Mouse (Mus musculus): Measurements from ENCODE around the gene Dnaja3. TPM values are rescaled to one million over a fixed set of nuclear protein-coding genes. Genes with fewer than 3 reads are reported as not detected.

Dnaja3 gene
- polyA plus RNA-seq, 1 experiment from 2014 or later = 71.6 TPM

GRCm38 (mm10) chr16:4629950-4630349 is 9.8 kb upstream of the Dnaja3 start:
- peak; percentile 93 for DNase-seq (ENCODE audit: low spot score)
- H3K27me3 ChIP-seq (replicated peaks; ENCODE audit: control insufficient read depth, insufficient read depth, low read length) = no peaks in the 10 kb centered on the region
- H3K36me3 ChIP-seq (ENCODE audit: control insufficient read depth, insufficient read depth, low read length) = peaks cover 26% of the 10 kb centered on the region
- no peaks in the 10 kb centered on the region for H3K4me1 ChIP-seq (replicated peaks; ENCODE audit: control insufficient read depth, insufficient read depth, low read length)
- 23% methylated on average over 6 of the region's 6 CpGs for WGBS
- H3K9me3 ChIP-seq (ENCODE audit: control insufficient read depth, low read length) = no peaks in the 10 kb centered on the region
- no peak overlapping the region for H3K27ac ChIP-seq (ENCODE audit: low read depth)
- H3K4me3 ChIP-seq (ENCODE audit: low read depth, low read length) = no peak overlapping the region
- peak; percentile 48; the same call in 1 of the 2 replicates for ATAC-seq (replicated peaks; ENCODE audit: low FRiP score, low TSS enrichment, low read depth)
- H3K9ac ChIP-seq (ENCODE audit: low read length) = no peak overlapping the region
- H3K4me2 ChIP-seq (ENCODE audit: low read length) = no peak overlapping the region

- Histone ChIP-seq H3K9ac (ENCODE audit: low read length) (no peak overlapping the region), H3K27me3 (replicated peaks; ENCODE audit: control insufficient read depth, insufficient read depth, low read length) (no peaks in the 10 kb centered on the region), H3K4me2 (ENCODE audit: low read length) (no peak overlapping the region), H3K36me3 (ENCODE audit: control insufficient read depth, insufficient read depth, low read length) (peaks cover 22% of the 10 kb centered on the region), H3K4me3 (ENCODE audit: low read depth, low read length) (no peak overlapping the region), H3K27ac (ENCODE audit: low read depth) (no peak overlapping the region), H3K9me3 (ENCODE audit: control insufficient read depth, low read length) (no peaks in the 10 kb centered on the region), H3K4me1 (replicated peaks; ENCODE audit: control insufficient read depth, insufficient read depth, low read length) (no peaks in the 10 kb centered on the region)
- DNase-seq (ENCODE audit: low spot score) = peak; percentile 75
- 44% methylated on average over 7 of the region's 7 CpGs for WGBS
- peak; percentile 37; the same call in 1 of the 2 replicates for ATAC-seq (replicated peaks; ENCODE audit: low FRiP score, low TSS enrichment, low read depth)
Observed at GRCm38 (mm10) chr16:4632050-4632449, 7.7 kb upstream of the Dnaja3 start.

GRCm38 (mm10) chr16:4633661-4634060 is 6.1 kb upstream of the Dnaja3 start:
- Histone ChIP-seq H3K9ac (ENCODE audit: low read length) (no peak overlapping the region), H3K9me3 (ENCODE audit: control insufficient read depth, low read length) (no peaks in the 10 kb centered on the region), H3K4me1 (replicated peaks; ENCODE audit: control insufficient read depth, insufficient read depth, low read length) (no peaks in the 10 kb centered on the region), H3K27me3 (replicated peaks; ENCODE audit: control insufficient read depth, insufficient read depth, low read length) (no peaks in the 10 kb centered on the region), H3K27ac (ENCODE audit: low read depth) (no peak overlapping the region), H3K36me3 (ENCODE audit: control insufficient read depth, insufficient read depth, low read length) (peaks cover 9% of the 10 kb centered on the region; the same call in 1 of the 2 replicates), H3K4me3 (ENCODE audit: low read depth, low read length) (no peak overlapping the region), H3K4me2 (ENCODE audit: low read length) (no peak overlapping the region)
- no peak for ATAC-seq (replicated peaks; ENCODE audit: low FRiP score, low TSS enrichment, low read depth)
- DNase-seq (ENCODE audit: low spot score) = no peak
- 95% methylated on average over 3 of the region's 3 CpGs for WGBS

- DNase-seq (ENCODE audit: low spot score) (no peak), ATAC-seq (replicated peaks; ENCODE audit: low FRiP score, low TSS enrichment, low read depth) (no peak)
- H3K27me3 ChIP-seq (replicated peaks; ENCODE audit: control insufficient read depth, insufficient read depth, low read length) = no peaks in the 10 kb centered on the region
- H3K27ac ChIP-seq (ENCODE audit: low read depth) = no peak overlapping the region
- 81% methylated on average over 9 of the region's 9 CpGs for WGBS
- H3K4me1 ChIP-seq (replicated peaks; ENCODE audit: control insufficient read depth, insufficient read depth, low read length) = 0 out of 2 replicates have a peak, but pooled peaks cover 2% of the 10 kb centered on the region
- H3K9ac ChIP-seq (ENCODE audit: low read length) = no peak overlapping the region
- 0 out of 2 replicates have a peak, but pooled peaks cover 7% of the 10 kb centered on the region for H3K36me3 ChIP-seq (ENCODE audit: control insufficient read depth, insufficient read depth, low read length)
- H3K4me2 ChIP-seq (ENCODE audit: low read length) = no peak overlapping the region
- no peaks in the 10 kb centered on the region for H3K9me3 ChIP-seq (ENCODE audit: control insufficient read depth, low read length)
- no peak overlapping the region for H3K4me3 ChIP-seq (ENCODE audit: low read depth, low read length)
Observed at GRCm38 (mm10) chr16:4634681-4635080, 5.1 kb upstream of the Dnaja3 start.

GRCm38 (mm10) chr16:4635760-4636159 is 4.0 kb upstream of the Dnaja3 start:
- 77% methylated on average over 4 of the region's 4 CpGs for WGBS
- DNase-seq (ENCODE audit: low spot score) (no peak), ATAC-seq (replicated peaks; ENCODE audit: low FRiP score, low TSS enrichment, low read depth) (no peak)
- Histone ChIP-seq H3K27ac (ENCODE audit: low read depth) (no peak overlapping the region), H3K4me3 (ENCODE audit: low read depth, low read length) (no peak overlapping the region), H3K4me2 (ENCODE audit: low read length) (no peak overlapping the region), H3K9ac (ENCODE audit: low read length) (no peak overlapping the region), H3K36me3 (ENCODE audit: control insufficient read depth, insufficient read depth, low read length) (0 out of 2 replicates have a peak, but pooled peaks cover 5% of the 10 kb centered on the region), H3K27me3 (replicated peaks; ENCODE audit: control insufficient read depth, insufficient read depth, low read length) (no peaks in the 10 kb centered on the region), H3K9me3 (ENCODE audit: control insufficient read depth, low read length) (no peaks in the 10 kb centered on the region), H3K4me1 (replicated peaks; ENCODE audit: control insufficient read depth, insufficient read depth, low read length) (peaks cover 2% of the 10 kb centered on the region; the same call in 1 of the 2 replicates)

GRCm38 (mm10) chr16:4638891-4639390 is 848 bp upstream of the Dnaja3 start:
- no peak overlapping the region for H3K27ac ChIP-seq (ENCODE audit: low read depth)
- H3K4me2 ChIP-seq (ENCODE audit: low read length) = no peak overlapping the region
- DNase-seq (ENCODE audit: low spot score) (no peak), ATAC-seq (replicated peaks; ENCODE audit: low FRiP score, low TSS enrichment, low read depth) (no peak)
- H3K9me3 ChIP-seq (ENCODE audit: control insufficient read depth, low read length) = no peaks in the 10 kb centered on the region
- no peaks in the 10 kb centered on the region for H3K27me3 ChIP-seq (replicated peaks; ENCODE audit: control insufficient read depth, insufficient read depth, low read length)
- WGBS = 89% methylated on average over 3 of the region's 3 CpGs
- H3K4me1 ChIP-seq (replicated peaks; ENCODE audit: control insufficient read depth, insufficient read depth, low read length) = peaks cover 26% of the 10 kb centered on the region
- H3K4me3 ChIP-seq (ENCODE audit: low read depth, low read length) = no peak overlapping the region
- 0 out of 2 replicates have a peak, but pooled peaks cover 6% of the 10 kb centered on the region for H3K36me3 ChIP-seq (ENCODE audit: control insufficient read depth, insufficient read depth, low read length)
- no peak overlapping the region for H3K9ac ChIP-seq (ENCODE audit: low read length)

- H3K9ac ChIP-seq (ENCODE audit: low read length) = peak overlapping the region; percentile 78
- ATAC-seq (replicated peaks; ENCODE audit: low FRiP score, low TSS enrichment, low read depth) (peak; percentile 40), DNase-seq (ENCODE audit: low spot score) (peak; percentile 70)
- peak overlapping the region; percentile 64 for H3K4me3 ChIP-seq (ENCODE audit: low read depth, low read length)
- H3K4me1 ChIP-seq (replicated peaks; ENCODE audit: control insufficient read depth, insufficient read depth, low read length) = peaks cover 31% of the 10 kb centered on the region
- peaks cover 17% of the 10 kb centered on the region for H3K36me3 ChIP-seq (ENCODE audit: control insufficient read depth, insufficient read depth, low read length)
- peak overlapping the region; percentile 88 for H3K27ac ChIP-seq (ENCODE audit: low read depth)
- 1% methylated on average over 17 of the region's 17 CpGs for WGBS
- peak overlapping the region; percentile 57 for H3K4me2 ChIP-seq (ENCODE audit: low read length)
- H3K9me3 ChIP-seq (ENCODE audit: control insufficient read depth, low read length) = no peaks in the 10 kb centered on the region
- no peaks in the 10 kb centered on the region for H3K27me3 ChIP-seq (replicated peaks; ENCODE audit: control insufficient read depth, insufficient read depth, low read length)
Observed at GRCm38 (mm10) chr16:4640267-4641005, 647 bp downstream of the Dnaja3 start.

- Histone ChIP-seq H3K9ac (ENCODE audit: low read length) (peak overlapping the region; percentile 78; the same call in 1 of the 2 replicates), H3K9me3 (ENCODE audit: control insufficient read depth, low read length) (no peaks in the 10 kb centered on the region), H3K27ac (ENCODE audit: low read depth) (peak overlapping the region; percentile 88), H3K4me2 (ENCODE audit: low read length) (peak overlapping the region; percentile 57), H3K4me3 (ENCODE audit: low read depth, low read length) (peak overlapping the region; percentile 64), H3K36me3 (ENCODE audit: control insufficient read depth, insufficient read depth, low read length) (peaks cover 25% of the 10 kb centered on the region), H3K27me3 (replicated peaks; ENCODE audit: control insufficient read depth, insufficient read depth, low read length) (no peaks in the 10 kb centered on the region), H3K4me1 (replicated peaks; ENCODE audit: control insufficient read depth, insufficient read depth, low read length) (peaks cover 36% of the 10 kb centered on the region)
- DNase-seq (ENCODE audit: low spot score) = peak; percentile 65
- no peak; the same call in 1 of the 2 replicates for ATAC-seq (replicated peaks; ENCODE audit: low FRiP score, low TSS enrichment, low read depth)
- 11% methylated on average over 3 of the region's 3 CpGs for WGBS
Observed at GRCm38 (mm10) chr16:4641119-4641838, 1.5 kb downstream of the Dnaja3 start.

All from intestine, embryonic 14.5 days (tissue).